Mouse (Mus musculus): ENCODE results near the gene Bbc3. TPM values are rescaled to one million over a fixed set of nuclear protein-coding genes. Genes with fewer than 3 reads are reported as not detected.

Gene Bbc3
- polyA plus RNA-seq, 1 experiment from 2014 or later, result 8.3 TPM

GRCm38 (mm10) chr7:16320479-16320878 lies 12.3 kb downstream of the Bbc3 start:
- Histone ChIP-seq H3K27me3 (ENCODE audit: control insufficient read depth, insufficient read depth, low read length) (no peaks in the 10 kb centered on the region), H3K4me1 (ENCODE audit: control insufficient read depth, insufficient read depth, low read length) (no peaks in the 10 kb centered on the region), H3K9ac (ENCODE audit: low read length) (no peak overlapping the region), H3K27ac (ENCODE audit: low read depth, low read length) (no peak overlapping the region), H3K36me3 (ENCODE audit: control insufficient read depth, insufficient read depth, low read length) (peaks cover 2% of the 10 kb centered on the region; the same call in 1 of the 2 replicates), H3K4me2 (no peak overlapping the region), H3K4me3 (ENCODE audit: low read depth, low read length) (no peak overlapping the region), H3K9me3 (ENCODE audit: control insufficient read depth, low read length) (no peaks in the 10 kb centered on the region)
- DNase-seq (ENCODE audit: low spot score, missing footprints) (no peak), ATAC-seq (ENCODE audit: low FRiP score) (no peak)
- WGBS, result 88% methylated on average over 6 of the region's 6 CpGs

GRCm38 (mm10) chr7:16324661-16325060 lies 16.5 kb downstream of the Bbc3 start:
- WGBS, result 92% methylated on average over 7 of the region's 7 CpGs
- ATAC-seq (ENCODE audit: low FRiP score) (no peak), DNase-seq (ENCODE audit: low spot score, missing footprints) (no peak)
- no peak overlapping the region for H3K4me3 ChIP-seq (ENCODE audit: low read depth, low read length)
- no peaks in the 10 kb centered on the region for H3K9me3 ChIP-seq (ENCODE audit: control insufficient read depth, low read length)
- H3K27ac ChIP-seq (ENCODE audit: low read depth, low read length), result no peak overlapping the region
- H3K27me3 ChIP-seq (ENCODE audit: control insufficient read depth, insufficient read depth, low read length), result no peaks in the 10 kb centered on the region
- H3K4me2 ChIP-seq, result no peak overlapping the region
- H3K9ac ChIP-seq (ENCODE audit: low read length), result no peak overlapping the region
- H3K36me3 ChIP-seq (ENCODE audit: control insufficient read depth, insufficient read depth, low read length), result peaks cover 9% of the 10 kb centered on the region
- no peaks in the 10 kb centered on the region for H3K4me1 ChIP-seq (ENCODE audit: control insufficient read depth, insufficient read depth, low read length)

- 39% methylated on average over 8 of the region's 8 CpGs for WGBS
- peaks cover 9% of the 10 kb centered on the region for H3K36me3 ChIP-seq (ENCODE audit: control insufficient read depth, insufficient read depth, low read length)
These were observed 17.9 kb downstream of the Bbc3 start for GRCm38 (mm10) chr7:16325920-16326606.

GRCm38 (mm10) chr7:16326607-16326971 lies 18.4 kb downstream of the Bbc3 start:
- 85% methylated on average over 2 of the region's 2 CpGs for WGBS
- peak; percentile 58; the same call in 1 of the 2 replicates for ATAC-seq (ENCODE audit: low FRiP score)

More at GRCm38 (mm10) chr7:16325920-16326606, 17.9 kb downstream of the Bbc3 start:
- Histone ChIP-seq H3K27me3 (ENCODE audit: control insufficient read depth, insufficient read depth, low read length) (no peaks in the 10 kb centered on the region), H3K4me3 (ENCODE audit: low read depth, low read length) (no peak overlapping the region), H3K27ac (ENCODE audit: low read depth, low read length) (no peak overlapping the region; the same call in 1 of the 2 replicates), H3K4me1 (ENCODE audit: control insufficient read depth, insufficient read depth, low read length) (no peaks in the 10 kb centered on the region), H3K9me3 (ENCODE audit: control insufficient read depth, low read length) (no peaks in the 10 kb centered on the region), H3K4me2 (no peak overlapping the region), H3K9ac (ENCODE audit: low read length) (no peak overlapping the region)
- DNase-seq (ENCODE audit: low spot score, missing footprints) (peak; percentile 92), ATAC-seq (ENCODE audit: low FRiP score) (peak; percentile 75)

GRCm38 (mm10) chr7:16329146-16329545 lies 21.0 kb downstream of the Bbc3 start:
- Histone ChIP-seq H3K4me3 (ENCODE audit: low read depth, low read length) (no peak overlapping the region), H3K27me3 (ENCODE audit: control insufficient read depth, insufficient read depth, low read length) (no peaks in the 10 kb centered on the region), H3K9ac (ENCODE audit: low read length) (no peak overlapping the region), H3K4me1 (ENCODE audit: control insufficient read depth, insufficient read depth, low read length) (no peaks in the 10 kb centered on the region), H3K9me3 (ENCODE audit: control insufficient read depth, low read length) (no peaks in the 10 kb centered on the region), H3K36me3 (ENCODE audit: control insufficient read depth, insufficient read depth, low read length) (peaks cover 12% of the 10 kb centered on the region), H3K4me2 (no peak overlapping the region), H3K27ac (ENCODE audit: low read depth, low read length) (no peak overlapping the region)
- WGBS, result 93% methylated on average over 3 of the region's 3 CpGs
- no peak for DNase-seq (ENCODE audit: low spot score, missing footprints)
- ATAC-seq (ENCODE audit: low FRiP score), result no peak

More at GRCm38 (mm10) chr7:16326607-16326971, 18.4 kb downstream of the Bbc3 start:
- Histone ChIP-seq H3K9ac (ENCODE audit: low read length) (no peak overlapping the region), H3K4me2 (no peak overlapping the region), H3K36me3 (ENCODE audit: control insufficient read depth, insufficient read depth, low read length) (peaks cover 9% of the 10 kb centered on the region), H3K27ac (ENCODE audit: low read depth, low read length) (no peak overlapping the region), H3K9me3 (ENCODE audit: control insufficient read depth, low read length) (no peaks in the 10 kb centered on the region), H3K27me3 (ENCODE audit: control insufficient read depth, insufficient read depth, low read length) (no peaks in the 10 kb centered on the region), H3K4me3 (ENCODE audit: low read depth, low read length) (no peak overlapping the region), H3K4me1 (ENCODE audit: control insufficient read depth, insufficient read depth, low read length) (no peaks in the 10 kb centered on the region)
- DNase-seq (ENCODE audit: low spot score, missing footprints), result no peak

GRCm38 (mm10) chr7:16337733-16338132 lies 29.5 kb downstream of the Bbc3 start:
- H3K4me1 ChIP-seq (ENCODE audit: control insufficient read depth, insufficient read depth, low read length), result no peaks in the 10 kb centered on the region
- ATAC-seq (ENCODE audit: low FRiP score) (no peak), DNase-seq (ENCODE audit: low spot score, missing footprints) (no peak)
- no peak overlapping the region for H3K4me3 ChIP-seq (ENCODE audit: low read depth, low read length)
- H3K9ac ChIP-seq (ENCODE audit: low read length), result no peak overlapping the region
- no peak overlapping the region for H3K27ac ChIP-seq (ENCODE audit: low read depth, low read length)
- H3K27me3 ChIP-seq (ENCODE audit: control insufficient read depth, insufficient read depth, low read length), result no peaks in the 10 kb centered on the region
- 87% methylated on average over 2 of the region's 2 CpGs for WGBS
- no peak overlapping the region for H3K4me2 ChIP-seq
- H3K9me3 ChIP-seq (ENCODE audit: control insufficient read depth, low read length), result no peaks in the 10 kb centered on the region
- H3K36me3 ChIP-seq (ENCODE audit: control insufficient read depth, insufficient read depth, low read length), result peaks cover 13% of the 10 kb centered on the region

- peaks cover 13% of the 10 kb centered on the region for H3K36me3 ChIP-seq (ENCODE audit: control insufficient read depth, insufficient read depth, low read length)
These were observed 36.4 kb downstream of the Bbc3 start for GRCm38 (mm10) chr7:16344598-16344997.

GRCm38 (mm10) chr7:16345297-16345696 lies 37.1 kb downstream of the Bbc3 start:
- DNase-seq (ENCODE audit: low spot score, missing footprints) (no peak), ATAC-seq (ENCODE audit: low FRiP score) (no peak)
- Histone ChIP-seq H3K9ac (ENCODE audit: low read length) (no peak overlapping the region), H3K4me2 (no peak overlapping the region), H3K4me1 (ENCODE audit: control insufficient read depth, insufficient read depth, low read length) (no peaks in the 10 kb centered on the region), H3K36me3 (ENCODE audit: control insufficient read depth, insufficient read depth, low read length) (peaks cover 15% of the 10 kb centered on the region), H3K27me3 (ENCODE audit: control insufficient read depth, insufficient read depth, low read length) (no peaks in the 10 kb centered on the region), H3K9me3 (ENCODE audit: control insufficient read depth, low read length) (no peaks in the 10 kb centered on the region), H3K27ac (ENCODE audit: low read depth, low read length) (no peak overlapping the region), H3K4me3 (ENCODE audit: low read depth, low read length) (no peak overlapping the region)
- WGBS, result 93% methylated on average over 4 of the region's 4 CpGs

More at GRCm38 (mm10) chr7:16344598-16344997, 36.4 kb downstream of the Bbc3 start:
- Histone ChIP-seq H3K4me3 (ENCODE audit: low read depth, low read length) (no peak overlapping the region), H3K9me3 (ENCODE audit: control insufficient read depth, low read length) (no peaks in the 10 kb centered on the region), H3K4me2 (no peak overlapping the region), H3K27ac (ENCODE audit: low read depth, low read length) (no peak overlapping the region), H3K27me3 (ENCODE audit: control insufficient read depth, insufficient read depth, low read length) (no peaks in the 10 kb centered on the region), H3K4me1 (ENCODE audit: control insufficient read depth, insufficient read depth, low read length) (no peaks in the 10 kb centered on the region), H3K9ac (ENCODE audit: low read length) (no peak overlapping the region)
- DNase-seq (ENCODE audit: low spot score, missing footprints), result no peak
- no peak for ATAC-seq (ENCODE audit: low FRiP score)
- 85% methylated on average over 3 of the region's 3 CpGs for WGBS

GRCm38 (mm10) chr7:16349999-16350398 lies 41.8 kb downstream of the Bbc3 start:
- Histone ChIP-seq H3K4me3 (ENCODE audit: low read depth, low read length) (no peak overlapping the region), H3K27me3 (ENCODE audit: control insufficient read depth, insufficient read depth, low read length) (no peaks in the 10 kb centered on the region), H3K36me3 (ENCODE audit: control insufficient read depth, insufficient read depth, low read length) (peaks cover 15% of the 10 kb centered on the region), H3K9me3 (ENCODE audit: control insufficient read depth, low read length) (no peaks in the 10 kb centered on the region), H3K9ac (ENCODE audit: low read length) (no peak overlapping the region), H3K27ac (ENCODE audit: low read depth, low read length) (no peak overlapping the region), H3K4me2 (no peak overlapping the region), H3K4me1 (ENCODE audit: control insufficient read depth, insufficient read depth, low read length) (no peaks in the 10 kb centered on the region)
- DNase-seq (ENCODE audit: low spot score, missing footprints) (no peak), ATAC-seq (ENCODE audit: low FRiP score) (no peak)
- WGBS, result 96% methylated on average over 5 of the region's 5 CpGs
